Mouse (Mus musculus): ENCODE measurements around the gene Vdac1.

GRCm38 (mm10) chr11:52352271-52352670, 8.4 kb upstream of the Vdac1 start:
- TF ChIP-seq CTCF (IDR thresholded peaks at IDR 0.05; ENCODE audit: borderline replicate concordance, insufficient read depth, low read depth, low read length) (no peak), POLR2A (IDR thresholded peaks at IDR 0.05; ENCODE audit: borderline replicate concordance, insufficient read depth, low read length) (no peak)

All from cerebellum, adult 2 months (tissue).